Mouse (Mus musculus) bone marrow macrophage, adult 2 months (primary cell): ENCODE results near the gene Mrc1.

Experiments
- CTCF ChIP-seq: IDR thresholded peaks from 2 replicates; pipeline ENCODE4 v1.5.1; 2012; ENCODE audit warnings: low read depth, mild to moderate bottlenecking, low read length, moderate library complexity
- POLR2A ChIP-seq: IDR thresholded peaks from 2 replicates; pipeline ENCODE4 v1.6.1; 2012; ENCODE audit warnings: mild to moderate bottlenecking, low read depth, low read length, borderline replicate concordance

GRCm38 (mm10) chr2:14279795-14280194 is 50.6 kb downstream of the Mrc1 start:
- TF ChIP-seq CTCF (no peak), POLR2A (no peak)
